Mouse (Mus musculus): ENCODE measurements at regions not wholly inside any gene's neighbourhood (a gene's known extent, or its start where the extent isn't known, plus 50 kb on each side); places are given as distances from the start of the nearest gene placed in this dataset.

- DNase-seq (ENCODE audit: low spot score in 2 of 2), result no peak
Measured at GRCm38 (mm10) chr2:106318695-106319266, 315.4 kb upstream of the Dnajc24 start.

- no peak for DNase-seq (ENCODE audit: low spot score in 2 of 2)
Measured at GRCm38 (mm10) chr2:106346781-106347180, 343.4 kb upstream of the Dnajc24 start.

- DNase-seq (ENCODE audit: low spot score in 2 of 2), result no peak
Measured at GRCm38 (mm10) chr2:106347249-106347648, 343.9 kb upstream of the Dnajc24 start.

GRCm38 (mm10) chr2:106355565-106355964, 337.5 kb upstream of the Mpped2 start:
- DNase-seq (ENCODE audit: low spot score in 2 of 2), result no peak

GRCm38 (mm10) chr2:106355984-106356547, 337.0 kb upstream of the Mpped2 start:
- no peak for DNase-seq (ENCODE audit: low spot score in 2 of 2)

GRCm38 (mm10) chr2:106368641-106369040, 324.4 kb upstream of the Mpped2 start:
- no peak for DNase-seq (ENCODE audit: low spot score in 2 of 2)

GRCm38 (mm10) chr2:106383415-106384285, 309.4 kb upstream of the Mpped2 start:
- DNase-seq (ENCODE audit: low spot score in 2 of 2), result no peak

- no peak for DNase-seq (ENCODE audit: low spot score in 2 of 2)
Measured at GRCm38 (mm10) chr2:106384286-106384595, 308.8 kb upstream of the Mpped2 start.

GRCm38 (mm10) chr2:106384842-106385241, 308.2 kb upstream of the Mpped2 start:
- DNase-seq (ENCODE audit: low spot score in 2 of 2), result no peak

- no peak for DNase-seq (ENCODE audit: low spot score in 2 of 2)
Measured at GRCm38 (mm10) chr2:106412158-106412557, 280.9 kb upstream of the Mpped2 start.

- DNase-seq (ENCODE audit: low spot score in 2 of 2), result no peak
Measured at GRCm38 (mm10) chr2:106415474-106416019, 277.5 kb upstream of the Mpped2 start.

GRCm38 (mm10) chr2:106418181-106418580, 274.9 kb upstream of the Mpped2 start:
- no peak for DNase-seq (ENCODE audit: low spot score in 2 of 2)

GRCm38 (mm10) chr2:106424974-106425373, 268.1 kb upstream of the Mpped2 start:
- no peak for DNase-seq (ENCODE audit: low spot score in 2 of 2)

GRCm38 (mm10) chr2:106425451-106425881, 267.6 kb upstream of the Mpped2 start:
- DNase-seq (ENCODE audit: low spot score in 2 of 2), result no peak

GRCm38 (mm10) chr2:106426010-106426409, 267.1 kb upstream of the Mpped2 start:
- no peak for DNase-seq (ENCODE audit: low spot score in 2 of 2)

- no peak for DNase-seq (ENCODE audit: low spot score in 2 of 2)
Measured at GRCm38 (mm10) chr2:106427237-106427636, 265.8 kb upstream of the Mpped2 start.

GRCm38 (mm10) chr2:106428909-106429308, 264.2 kb upstream of the Mpped2 start:
- DNase-seq (ENCODE audit: low spot score in 2 of 2), result no peak

- DNase-seq (ENCODE audit: low spot score in 2 of 2), result peak; percentile 26 to 29
Measured at GRCm38 (mm10) chr2:106431141-106431540, 261.9 kb upstream of the Mpped2 start.

- DNase-seq (ENCODE audit: low spot score in 2 of 2), result no peak
Measured at GRCm38 (mm10) chr2:106431637-106432199, 261.4 kb upstream of the Mpped2 start.

GRCm38 (mm10) chr2:106436136-106436535, 256.9 kb upstream of the Mpped2 start:
- DNase-seq (ENCODE audit: low spot score in 2 of 2), result no peak

GRCm38 (mm10) chr2:106454310-106454974, 238.6 kb upstream of the Mpped2 start:
- DNase-seq (ENCODE audit: low spot score in 2 of 2), result no peak

All from gastrocnemius, postnatal 4 days (tissue).